ENCODE assay signal across 8 mouse cellular contexts in the genomic region with DNA sequence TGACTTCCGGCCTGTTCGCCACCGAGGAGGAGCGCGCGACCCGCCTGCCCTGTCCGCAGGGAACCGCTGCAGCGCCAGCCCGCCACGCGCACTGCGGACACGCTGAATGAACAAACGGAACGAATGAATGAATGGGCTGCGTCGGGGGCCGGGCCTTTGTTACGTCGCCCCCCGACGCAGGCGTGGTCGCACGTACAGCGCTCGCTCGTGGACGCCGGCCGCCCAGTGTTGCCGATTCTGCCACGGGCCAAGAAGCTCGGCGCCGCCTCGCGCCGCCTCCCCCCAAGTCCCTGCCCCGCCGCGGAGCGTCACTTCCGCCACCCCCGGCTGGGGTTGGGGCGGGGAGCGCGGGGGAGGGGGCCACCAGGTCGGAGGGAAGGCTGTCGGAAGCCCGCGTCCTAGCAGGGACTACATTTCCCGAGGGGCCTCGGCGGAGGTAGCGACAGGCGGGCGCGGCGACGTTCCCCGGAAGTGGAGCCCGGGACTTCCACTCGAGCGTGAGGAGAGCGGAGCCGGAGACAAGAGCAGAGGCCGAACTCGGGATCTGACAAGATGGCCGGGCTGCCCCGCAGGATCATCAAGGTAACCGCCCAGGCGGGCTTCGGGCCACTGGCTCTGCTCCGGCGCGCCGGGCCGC. TPM values are rescaled to one million over a fixed set of nuclear protein-coding genes. Genes with fewer than 3 reads are reported as not detected.
A peak's percentile ranks its signal among the peaks of the same experiment; 100 is the strongest.
DNase-seq lines count a peak whose midpoint lies in the region; ATAC-seq and TF ChIP-seq lines count a peak whose summit lies in the region.

Ube2n (plus strand) TSS at position 490 of the 637 bp plus-strand sequence.

- peaks cover 11% of the 10 kb centered on the region for H3K36me3 ChIP-seq in G1E (replicated peaks)
- H3K36me3 ChIP-seq in forebrain, embryonic 16.5 days (ENCODE audit: control insufficient read depth, insufficient read depth) = no peaks in the 10 kb centered on the region
- H3K36me3 ChIP-seq in lung, embryonic 14.5 days (ENCODE audit: insufficient read depth) = peaks cover 7% of the 10 kb centered on the region; the same call in 1 of the 2 replicates
- H3K36me3 ChIP-seq in thymus, adult 2 months (ENCODE audit: control insufficient read depth, insufficient read depth, low read length) = no peaks in the 10 kb centered on the region

- intact Hi-C loops in heart, postnatal 36 days (cut with DNase I) = loop anchor here (1.0 kb wide), 1 partner anchor 13 kb away; the partner anchor contains the start of gene Mrpl42

- no peak for TF ChIP-seq CTCF in G1E (IDR thresholded peaks at IDR 0.05; ENCODE audit: low read depth, low read length)
- 0 out of 2 replicates have a peak, but pooled peaks have one; percentile 10 for TF ChIP-seq CTCF in layer of hippocampus, adult 2 months (conservative IDR thresholded peaks at IDR 0.05)
- no peak for TF ChIP-seq CTCF in lung, embryonic 14.5 days (IDR thresholded peaks at IDR 0.05; ENCODE audit: low read depth)
- no peak for TF ChIP-seq CTCF in olfactory bulb, adult 2 months (IDR thresholded peaks at IDR 0.05; ENCODE audit: insufficient read depth, low read depth, low read length)
- TF ChIP-seq CTCF in thymus, adult 2 months (IDR thresholded peaks at IDR 0.05; ENCODE audit: borderline replicate concordance, control insufficient read depth, extremely low read depth, insufficient read depth, low read length, poor library complexity) = 0 out of 2 replicates have a peak, but pooled peaks have one; percentile 29

- peak; percentile 86 for ATAC-seq in G1E (ENCODE audit: extremely low read depth, insufficient number of reproducible peaks, low FRiP score, poor library complexity, severe bottlenecking)
- ATAC-seq in forebrain, embryonic 16.5 days = peak; percentile 96
- peak; percentile 97 for ATAC-seq in lung, embryonic 14.5 days (ENCODE audit: insufficient read depth)

- peaks cover 5% of the 10 kb centered on the region for H3K9me3 ChIP-seq in G1E (replicated peaks)
- H3K9me3 ChIP-seq in forebrain, embryonic 16.5 days (ENCODE audit: control insufficient read depth, low read length) = no peaks in the 10 kb centered on the region
- H3K9me3 ChIP-seq in lung, embryonic 14.5 days (ENCODE audit: low read depth, low read length) = no peaks in the 10 kb centered on the region

- peak within 1 kb of the TSS; percentile 94 for H3K27ac ChIP-seq in forebrain, embryonic 16.5 days (ENCODE audit: low read length)
- H3K27ac ChIP-seq in layer of hippocampus, adult 2 months = peak within 1 kb of the TSS; percentile 95
- peak within 1 kb of the TSS; percentile 98 for H3K27ac ChIP-seq in lung, embryonic 14.5 days (ENCODE audit: low read depth)
- H3K27ac ChIP-seq in olfactory bulb, adult 2 months (ENCODE audit: insufficient read depth, low read depth, low read length) = peak within 1 kb of the TSS; percentile 88
- H3K27ac ChIP-seq in thymus, adult 2 months (ENCODE audit: control insufficient read depth, insufficient read depth, low read length) = no peak within 1 kb of the TSS

- no peaks in the 10 kb centered on the region for H3K27me3 ChIP-seq in G1E (ENCODE audit: insufficient read depth, low read length)
- H3K27me3 ChIP-seq in forebrain, embryonic 16.5 days (replicated peaks; ENCODE audit: control insufficient read depth, insufficient read depth, low read length) = no peaks in the 10 kb centered on the region
- no peaks in the 10 kb centered on the region for H3K27me3 ChIP-seq in lung, embryonic 14.5 days (ENCODE audit: insufficient read depth, low read length)
- no peaks in the 10 kb centered on the region for H3K27me3 ChIP-seq in thymus, adult 2 months (ENCODE audit: control insufficient read depth, insufficient read depth, low read length)

- H3K4me1 ChIP-seq in G1E (ENCODE audit: insufficient read depth, low read depth, low read length) = peaks cover 39% of the 10 kb centered on the region
- peaks cover 11% of the 10 kb centered on the region for H3K4me1 ChIP-seq in forebrain, embryonic 16.5 days (replicated peaks; ENCODE audit: control insufficient read depth, insufficient read depth, low read length)
- H3K4me1 ChIP-seq in lung, embryonic 14.5 days (ENCODE audit: insufficient read depth) = no peaks in the 10 kb centered on the region
- H3K4me1 ChIP-seq in olfactory bulb, adult 2 months (ENCODE audit: control insufficient read depth, insufficient read depth, low read length) = no peaks in the 10 kb centered on the region
- H3K4me1 ChIP-seq in thymus, adult 2 months (replicated peaks; ENCODE audit: control insufficient read depth, insufficient read depth, low read length) = peaks cover 10% of the 10 kb centered on the region

- DNase-seq in G1E (ENCODE audit: low spot score) = peak; percentile 92
- peak; percentile 99 for DNase-seq in cerebellum, adult 18-20 months
- peak; percentile 96 for DNase-seq in heart, postnatal 36 days
- peak; percentile 97 to 99 for DNase-seq in layer of hippocampus, adult 2 months (ENCODE audit: low spot score in 2 of 2)
- peak; percentile 98 for DNase-seq in lung, embryonic 14.5 days
- peak; percentile 97 for DNase-seq in thymus, adult 2 months

- TF ChIP-seq POLR2A in olfactory bulb, adult 2 months (IDR thresholded peaks at IDR 0.05; ENCODE audit: insufficient read depth, low read depth, low read length) = peak; percentile 53
- peak; percentile 59; the same call in 1 of the 2 replicates for TF ChIP-seq POLR2A in thymus, adult 2 months (IDR thresholded peaks at IDR 0.05; ENCODE audit: control insufficient read depth, extremely low read depth, insufficient read depth, low read length, poor library complexity)

- H3K4me2 ChIP-seq in forebrain, embryonic 16.5 days (ENCODE audit: low read length) = peak within 1 kb of the TSS; percentile 82
- peak within 1 kb of the TSS; percentile 76 for H3K4me2 ChIP-seq in lung, embryonic 14.5 days

- peak within 1 kb of the TSS; percentile 92 for H3K4me3 ChIP-seq in G1E (ENCODE audit: low read depth, low read length)
- H3K4me3 ChIP-seq in forebrain, embryonic 16.5 days (replicated peaks; ENCODE audit: low read length) = peak within 1 kb of the TSS; percentile 83
- H3K4me3 ChIP-seq in layer of hippocampus, adult 2 months = peak within 1 kb of the TSS; percentile 89
- H3K4me3 ChIP-seq in lung, embryonic 14.5 days (ENCODE audit: low read depth, low read length) = peak within 1 kb of the TSS; percentile 99
- peak within 1 kb of the TSS; percentile 96 for H3K4me3 ChIP-seq in olfactory bulb, adult 2 months (ENCODE audit: insufficient read depth, low read depth, low read length)
- peak within 1 kb of the TSS; percentile 79 for H3K4me3 ChIP-seq in thymus, adult 2 months (ENCODE audit: control insufficient read depth, insufficient read depth, low read length)

- H3K9ac ChIP-seq in forebrain, embryonic 16.5 days (replicated peaks; ENCODE audit: low read depth, low read length) = peak within 1 kb of the TSS; percentile 91
- peak within 1 kb of the TSS; percentile 97 for H3K9ac ChIP-seq in lung, embryonic 14.5 days

- under 1% methylated on average over 72 of the region's 81 CpGs for WGBS in forebrain, embryonic 16.5 days
- WGBS in lung, embryonic 14.5 days = under 1% methylated on average over 69 of the region's 81 CpGs
- WGBS in olfactory bulb, adult 2 months = under 1% methylated on average over 78 of the region's 81 CpGs
- under 1% methylated on average over 81 of the region's 81 CpGs for WGBS in thymus, adult 2 months

RNA-seq across cellular contexts. Expression of gene Ube2n, which starts in this region (rescaled TPM):
- total RNA-seq in G1E (2014; fragmentation: Nextera tagmentation) = 377 and 509 TPM in 2 replicates
- 134 and 148 TPM in 2 replicates for total RNA-seq in G1E (2017)
- 47.3 and 56.1 TPM in 2 replicates for polyA plus RNA-seq in G1E (2012)
- polyA plus RNA-seq in forebrain, embryonic 16.5 days (2015; fragmentation: Nextera tagmentation; extraction: Ambion mirVana) = 400 TPM in 2 replicates
- total RNA-seq in heart, postnatal 36 days (2021) = 10 to 100 TPM; 88.0 to 92.7 TPM
- total RNA-seq in layer of hippocampus, adult 2 months (2021) = 100 to 1,000 TPM; 182 to 188 TPM
- 420 and 425 TPM in 2 replicates for polyA plus RNA-seq in lung, embryonic 14.5 days (2014; fragmentation: Nextera tagmentation; extraction: Ambion mirVana)
- polyA plus RNA-seq in olfactory bulb, adult 2 months (2012; ENCODE audit: insufficient read depth, insufficient read length, low replicate concordance, missing spikeins) = not detected in 2 replicates
- 63.5 and 65.8 TPM in 2 replicates for polyA plus RNA-seq in thymus, adult 2 months (2012; rRNA removed)

Comparison
In these comparisons a context has a peak if more than half of its experiments do, and no peak if none do; other contexts are left out.
1. CTCF ChIP-seq: peak in layer of hippocampus, adult 2 months (single experiment) and thymus, adult 2 months (single experiment); none in G1E (single experiment), lung, embryonic 14.5 days (single experiment) and olfactory bulb, adult 2 months (single experiment).
2. Peak in every context shown above with its lines, with median percentiles within 50 percentile points of each other: ATAC-seq, DNase-seq and H3K4me3 ChIP-seq.